Mouse (Mus musculus) ES-Bruce4 (cell line): ENCODE measurements at regions not wholly inside any gene's neighbourhood (a gene's known extent, or its start where the extent isn't known, plus 50 kb on each side); places are given as distances from the start of the nearest gene placed in this dataset.

Experiments
- CTCF ChIP-seq: IDR thresholded peaks from one replicate; pipeline ENCODE4 v1.8.1; 2011; ENCODE audit warnings: low read depth, low read length
- EP300 ChIP-seq: IDR thresholded peaks from 2 replicates; pipeline ENCODE4 v1.6.1; 2011; ENCODE audit warnings: low read depth, low read length; ENCODE audit not compliant: insufficient read depth
- POLR2A ChIP-seq: IDR thresholded peaks from one replicate; pipeline ENCODE4 v1.8.1; 2011; ENCODE audit warnings: low read length; ENCODE audit not compliant: insufficient read depth

DNA sequence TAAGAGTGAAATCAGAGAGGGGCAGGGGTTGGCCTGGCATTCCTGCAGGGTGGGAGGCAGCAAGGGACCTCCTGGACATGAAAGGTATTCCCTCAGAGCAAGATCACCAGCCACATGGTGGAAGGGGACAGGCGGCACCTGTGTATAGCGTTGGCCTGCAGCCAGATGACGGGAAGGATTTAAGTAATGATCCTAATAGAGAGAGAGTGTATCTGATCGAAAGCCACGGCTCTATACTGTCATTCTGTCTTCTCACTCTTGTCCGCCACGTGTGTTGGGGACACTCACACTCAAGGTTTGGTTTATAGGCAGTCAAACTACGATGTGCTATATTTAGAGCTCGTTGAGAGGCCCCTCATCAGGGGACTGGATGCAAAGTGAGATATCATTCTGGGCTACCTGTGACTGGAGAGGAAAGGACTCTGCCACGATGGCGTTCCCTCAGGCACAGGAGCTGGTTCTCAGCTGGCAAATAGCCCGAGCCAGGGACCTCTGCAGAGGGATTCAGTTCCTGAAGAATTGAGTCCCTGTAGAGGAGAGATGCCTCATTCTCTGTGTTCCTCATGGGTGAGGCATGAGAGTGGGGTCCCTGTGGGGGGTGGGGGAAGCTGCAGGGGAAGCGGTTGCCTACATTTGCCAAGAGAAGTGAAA, 62.9 kb upstream of the Cnih3 start:
- TF ChIP-seq CTCF (no peak), POLR2A (no peak), EP300 (no peak)
